Mouse (Mus musculus) embryonic stem cell, embryonic (primary cell): ENCODE results near the gene Sh2d4b.

Source experiments
- CTCF ChIA-PET, 4 experiments: fragments of 300-600 bp in 2 of 4; fragments of 350-600 bp in 2 of 4; sonication (Branson Sonifier 250); formaldehyde crosslinking; loops; one replicate each; lab custom pipeline; 2022; ENCODE audit warnings: inconsistent platforms in 2 of 4; lab: Charles Lee
- POLR2A ChIA-PET, 4 experiments: fragments of 300-600 bp in 2 of 4; fragments of 350-600 bp in 2 of 4; sonication (Branson Sonifier 250); formaldehyde crosslinking; loops; one replicate each; lab custom pipeline; 2022; ENCODE audit warnings: antibody characterized with exemption in 4 of 4, inconsistent platforms in 1 of 4; lab: Charles Lee

Sh2d4b gene

GRCm38 (mm10) chr14:40818051-40818450, 75.0 kb downstream of the Sh2d4b start:
- POLR2A ChIA-PET: no interaction called here
- CTCF ChIA-PET: no interaction called here

GRCm38 (mm10) chr14:40816715-40817114, 76.4 kb downstream of the Sh2d4b start:
- POLR2A ChIA-PET: interaction anchor here in 1 of 4 experiments (1.3 kb wide), 1 partner anchor 140 kb away, joined by 4 read pairs; no protein-coding TSS in a partner anchor
- CTCF ChIA-PET: no interaction called here

- ChIA-PET POLR2A (interaction anchor here in 2 of 4 experiments (0.6 to 1.3 kb wide), 4 partner anchors 96 to 353 kb away, joined by 3 to 5 read pairs (median 4); partner anchors contain the start of gene Sh2d4b (in 1 of the 2)), CTCF (interaction anchor here (0.6 to 1.5 kb wide), 15 partner anchors 10 to 244 kb away, joined by 3 to 5 read pairs (median 3); no protein-coding TSS in a partner anchor)
Measured at GRCm38 (mm10) chr14:40791606-40792005, 101.5 kb downstream of the Sh2d4b start.

GRCm38 (mm10) chr14:40789110-40789509, 104.0 kb downstream of the Sh2d4b start:
- CTCF ChIA-PET: interaction anchor here (0.6 to 2.0 kb wide), 26 partner anchors 9 to 1256 kb away, joined by 3 to 15 read pairs (median 4); partner anchors contain the start of gene Fam213a (in 1 of the 4)
- POLR2A ChIA-PET: interaction anchor here in 3 of 4 experiments (0.6 to 1.0 kb wide), 4 partner anchors 99 to 103 kb away, joined by 3 to 5 read pairs (median 3); partner anchors contain the start of gene Sh2d4b (in 2 of the 3)

GRCm38 (mm10) chr14:40769097-40770090, 123.7 kb downstream of the Sh2d4b start:
- ChIA-PET CTCF (interaction anchor here in 2 of 4 experiments (0.8 to 0.9 kb wide), 2 partner anchors 19 to 22 kb away, joined by 3 read pairs; no protein-coding TSS in a partner anchor), POLR2A (interaction anchor here in 1 of 4 experiments (0.7 kb wide), 1 partner anchor 128 kb away, joined by 4 read pairs; no protein-coding TSS in a partner anchor)
